Mouse (Mus musculus) midbrain, embryonic 15.5 days (tissue): Measurements from ENCODE around the gene Tdrkh. TPM values are rescaled to one million over a fixed set of nuclear protein-coding genes. Genes with fewer than 3 reads are reported as not detected.

Source experiments
- ATAC-seq: fragments of 200-750 bp; cut with Nextera tagmentation; replicated peaks from 2 replicates; pipeline ENCODE4 v1.8.0; 2017; ENCODE audit warnings: moderate TSS enrichment
- H3K27ac ChIP-seq: fragments of 300-500 bp; sonication (generic); 2 replicates; pipeline ENCODE4 v1.5.1; 2015; ENCODE audit warnings: mild to moderate bottlenecking, inconsistent platforms
- H3K27me3 ChIP-seq: fragments of 300-500 bp; sonication (generic); replicated peaks from 2 replicates; pipeline ENCODE4 v1.6.1; 2015; ENCODE audit warnings: inconsistent platforms
- H3K36me3 ChIP-seq: fragments of 300-500 bp; sonication (generic); replicated peaks from 2 replicates; pipeline ENCODE4 v1.6.1; 2015; ENCODE audit warnings: inconsistent platforms
- H3K4me1 ChIP-seq: fragments of 300-500 bp; sonication (generic); 2 replicates; pipeline ENCODE4 v1.6.1; 2015; ENCODE audit warnings: inconsistent platforms
- H3K4me2 ChIP-seq: fragments of 300-500 bp; sonication (generic); 2 replicates; pipeline ENCODE4 v1.6.1; 2015; ENCODE audit warnings: inconsistent platforms, mild to moderate bottlenecking, moderate library complexity
- H3K4me3 ChIP-seq: fragments of 300-500 bp; sonication (generic); 2 replicates; pipeline ENCODE4 v1.5.1; 2015; ENCODE audit warnings: mild to moderate bottlenecking, inconsistent platforms
- H3K9ac ChIP-seq: fragments of 300-500 bp; sonication (generic); 2 replicates; pipeline ENCODE4 v1.6.1; 2015; ENCODE audit warnings: mild to moderate bottlenecking, inconsistent platforms
- H3K9me3 ChIP-seq: fragments of 300-500 bp; sonication (generic); 2 replicates; pipeline ENCODE4 v1.6.1; 2016; ENCODE audit warnings: inconsistent platforms
- WGBS: fragments of 180-500 bp; shearing (Covaris S2); methylation state at CpG from one replicate; pipeline ENCODE4 v1.1.7; 2015; ENCODE audit warnings: mixed read lengths; 5-methylcytosine and 5-hydroxymethylcytosine counted together
- polyA plus RNA-seq: library from polyadenylated mRNA; unstranded; fragments of >200 nt; fragmentation: Nextera tagmentation; extraction: Ambion mirVana; gene quantifications from 2 replicates; pipeline ENCODE4 v1.2.1, GENCODE M21; 2015

The Tdrkh gene
- polyA plus RNA-seq, 1 experiment from 2014 or later: 53.2 TPM

DNA sequence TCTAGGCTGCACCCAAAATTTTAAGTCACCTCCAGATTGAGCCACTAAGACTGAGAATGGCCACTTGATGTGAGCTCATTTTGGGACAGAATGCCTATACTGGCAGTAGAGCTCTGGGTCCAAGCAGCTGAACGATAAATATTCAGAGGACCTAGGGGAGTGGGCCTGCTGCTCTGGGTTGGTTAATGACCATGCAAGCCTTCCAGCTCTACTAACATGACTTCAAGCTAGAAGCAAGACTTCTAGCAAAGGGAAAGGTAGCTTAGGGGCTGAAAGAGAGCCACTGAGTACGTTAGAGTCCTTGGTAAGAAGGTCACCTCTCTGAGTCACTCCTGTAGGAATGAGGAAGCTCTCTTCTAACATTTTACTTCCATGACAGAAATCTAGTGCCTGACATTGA lies 20.9 kb upstream of the Tdrkh start:
- H3K4me1 ChIP-seq: no peaks in the 10 kb centered on the region
- ATAC-seq: no peak
- H3K27me3 ChIP-seq: no peaks in the 10 kb centered on the region
- no peak overlapping the region for H3K4me2 ChIP-seq
- no peak overlapping the region for H3K27ac ChIP-seq
- WGBS: 86% methylated on average over 2 of the region's 2 CpGs
- no peaks in the 10 kb centered on the region for H3K9me3 ChIP-seq
- H3K36me3 ChIP-seq: no peaks in the 10 kb centered on the region
- H3K4me3 ChIP-seq: no peak overlapping the region
- no peak overlapping the region for H3K9ac ChIP-seq

DNA sequence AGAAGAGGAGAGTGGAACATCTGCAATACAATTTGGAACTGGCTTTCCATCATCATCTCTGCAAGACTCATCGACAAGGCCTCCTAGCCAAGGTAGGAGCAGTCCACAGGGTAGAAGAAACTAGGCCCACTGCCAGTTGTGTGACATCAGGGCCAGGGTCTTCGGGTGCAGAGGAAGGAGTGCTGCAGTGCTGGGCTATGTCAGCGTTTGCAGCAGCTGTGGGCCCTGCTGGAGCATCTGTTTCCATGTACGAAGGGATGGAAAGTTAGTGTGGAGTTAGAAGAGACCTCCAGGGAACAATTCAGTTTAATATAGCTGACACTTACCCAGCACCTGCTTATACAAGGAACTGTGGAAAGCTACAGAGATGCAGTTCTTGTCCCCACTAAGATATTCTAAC lies 20.0 kb upstream of the Tdrkh start:
- Histone ChIP-seq H3K27ac (no peak overlapping the region), H3K9ac (no peak overlapping the region), H3K27me3 (peaks cover 4% of the 10 kb centered on the region; the same call in 1 of the 2 replicates), H3K9me3 (no peaks in the 10 kb centered on the region), H3K4me2 (no peak overlapping the region), H3K36me3 (no peaks in the 10 kb centered on the region), H3K4me3 (no peak overlapping the region), H3K4me1 (no peaks in the 10 kb centered on the region)
- no peak for ATAC-seq
- 74% methylated on average over 4 of the region's 4 CpGs for WGBS

DNA sequence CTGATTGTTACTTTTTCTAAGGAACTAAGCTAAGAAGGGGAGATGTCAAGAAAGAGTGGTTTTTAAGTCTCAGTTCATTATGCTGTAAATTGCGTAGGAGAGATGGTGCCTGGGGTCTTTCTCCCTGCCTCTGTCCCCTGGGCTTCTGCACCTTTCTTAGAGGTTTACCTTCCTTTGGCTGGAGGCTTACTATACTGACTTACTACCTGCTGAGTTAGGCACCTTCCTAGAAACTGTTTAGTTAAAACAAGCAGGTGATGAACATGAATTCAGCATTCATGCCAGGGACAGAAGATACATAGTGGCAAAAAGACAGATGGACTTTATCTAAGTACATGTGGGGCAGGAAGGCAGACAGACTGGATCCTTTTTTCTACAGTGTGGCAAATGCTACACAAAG lies 16.7 kb upstream of the Tdrkh start:
- Histone ChIP-seq H3K36me3 (no peaks in the 10 kb centered on the region), H3K9me3 (no peaks in the 10 kb centered on the region), H3K27ac (no peak overlapping the region), H3K9ac (no peak overlapping the region), H3K4me3 (no peak overlapping the region), H3K4me2 (no peak overlapping the region), H3K4me1 (peaks cover 16% of the 10 kb centered on the region), H3K27me3 (peaks cover 8% of the 10 kb centered on the region; the same call in 1 of the 2 replicates)
- 84% methylated on average over 1 of the region's 1 CpGs for WGBS
- ATAC-seq: no peak

DNA sequence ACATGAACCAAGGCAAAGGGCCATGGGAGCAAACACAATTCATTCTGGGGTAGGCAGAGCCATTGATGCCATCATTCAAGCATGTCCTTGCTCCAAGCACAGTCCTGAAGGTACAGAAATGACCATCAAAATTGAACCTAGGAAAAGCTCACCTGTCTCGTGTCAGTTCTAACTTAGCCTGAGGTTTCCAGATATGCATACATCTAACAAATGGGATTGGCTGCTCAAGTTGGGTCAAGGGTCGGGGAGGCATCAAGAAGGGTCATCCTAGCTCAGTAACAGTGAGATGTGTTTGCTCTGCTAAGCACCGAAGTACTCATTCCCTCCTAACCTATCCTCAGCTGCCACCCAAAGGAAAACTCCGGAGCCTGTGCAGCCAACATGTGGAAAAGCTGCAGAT lies 16.2 kb upstream of the Tdrkh start:
- no peaks in the 10 kb centered on the region for H3K9me3 ChIP-seq
- 92% methylated on average over 4 of the region's 4 CpGs for WGBS
- peaks cover 16% of the 10 kb centered on the region for H3K4me1 ChIP-seq
- H3K4me2 ChIP-seq: no peak overlapping the region
- no peak overlapping the region for H3K4me3 ChIP-seq
- no peaks in the 10 kb centered on the region for H3K36me3 ChIP-seq
- H3K27ac ChIP-seq: no peak overlapping the region
- ATAC-seq: no peak
- H3K27me3 ChIP-seq: peaks cover 8% of the 10 kb centered on the region; the same call in 1 of the 2 replicates
- H3K9ac ChIP-seq: no peak overlapping the region

DNA sequence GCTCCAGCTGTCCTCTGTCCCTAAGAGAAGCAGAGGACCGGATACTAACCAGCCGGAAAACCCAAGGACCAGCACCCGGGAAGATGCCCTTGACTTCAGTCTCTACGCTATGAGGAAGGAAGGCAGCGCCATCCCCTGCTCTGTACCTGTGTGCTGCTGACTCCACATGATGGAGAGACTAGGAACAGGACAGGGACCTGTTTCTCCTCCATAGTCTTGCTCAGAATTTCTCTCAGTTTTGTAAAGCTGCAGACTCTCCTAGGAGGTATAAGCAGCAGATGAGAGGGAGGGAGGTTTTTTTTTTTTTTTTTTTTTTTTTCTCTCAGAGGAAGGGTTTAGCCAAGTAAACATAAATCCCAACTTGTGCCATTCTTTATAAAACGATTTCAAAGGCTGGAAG lies 14.9 kb upstream of the Tdrkh start, which contains the start of gene Lingo4:
TSS of gene Lingo4 (plus strand) at position 301 of the 400 bp plus-strand sequence.
- Histone ChIP-seq H3K4me3 (peak within 1 kb of the TSS; percentile 41), H3K4me1 (peaks cover 16% of the 10 kb centered on the region), H3K4me2 (peak within 1 kb of the TSS; percentile 72), H3K27me3 (peaks cover 12% of the 10 kb centered on the region; the same call in 1 of the 2 replicates), H3K27ac (peak within 1 kb of the TSS; percentile 44; the same call in 1 of the 2 replicates), H3K9ac (peak within 1 kb of the TSS; percentile 52; the same call in 1 of the 2 replicates), H3K9me3 (no peaks in the 10 kb centered on the region), H3K36me3 (no peaks in the 10 kb centered on the region)
- ATAC-seq: no peak
- WGBS: 71% methylated on average over 6 of the region's 6 CpGs

DNA sequence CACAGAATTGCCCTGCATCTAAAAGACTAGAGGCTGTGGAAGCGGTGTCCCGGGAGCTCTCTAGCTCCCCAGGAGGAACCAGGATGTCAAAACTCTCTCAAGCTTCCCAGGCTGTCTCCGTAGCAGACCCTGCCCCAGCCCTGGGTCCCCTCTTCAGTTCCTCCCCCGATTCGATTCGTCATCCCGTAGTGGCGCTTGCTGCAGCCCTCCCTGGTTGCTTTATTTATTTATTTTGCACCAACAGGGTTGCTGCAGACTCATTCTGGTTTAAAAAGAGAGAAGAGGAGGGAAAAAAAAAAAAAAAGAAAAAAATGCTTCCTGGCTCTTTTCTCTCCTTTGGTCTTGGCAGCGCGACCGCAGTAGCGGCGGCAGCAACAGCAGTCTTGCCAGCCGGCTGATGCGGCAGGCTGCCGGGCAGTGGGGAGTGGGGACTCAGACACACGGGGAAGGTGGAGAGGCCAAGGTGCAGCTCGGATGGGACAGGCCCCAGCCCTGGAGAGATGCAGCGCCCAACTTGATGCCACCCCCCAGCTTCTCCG lies 14.1 kb upstream of the Tdrkh start:
- Histone ChIP-seq H3K4me1 (peaks cover 16% of the 10 kb centered on the region), H3K4me2 (peak overlapping the region; percentile 72), H3K27ac (peak overlapping the region; percentile 44; the same call in 1 of the 2 replicates), H3K9me3 (no peaks in the 10 kb centered on the region), H3K27me3 (peaks cover 12% of the 10 kb centered on the region; the same call in 1 of the 2 replicates), H3K4me3 (peak overlapping the region; percentile 41), H3K36me3 (no peaks in the 10 kb centered on the region), H3K9ac (peak overlapping the region; percentile 52; the same call in 1 of the 2 replicates)
- WGBS: 1% methylated on average over 20 of the region's 20 CpGs
- peak; percentile 82 for ATAC-seq

DNA sequence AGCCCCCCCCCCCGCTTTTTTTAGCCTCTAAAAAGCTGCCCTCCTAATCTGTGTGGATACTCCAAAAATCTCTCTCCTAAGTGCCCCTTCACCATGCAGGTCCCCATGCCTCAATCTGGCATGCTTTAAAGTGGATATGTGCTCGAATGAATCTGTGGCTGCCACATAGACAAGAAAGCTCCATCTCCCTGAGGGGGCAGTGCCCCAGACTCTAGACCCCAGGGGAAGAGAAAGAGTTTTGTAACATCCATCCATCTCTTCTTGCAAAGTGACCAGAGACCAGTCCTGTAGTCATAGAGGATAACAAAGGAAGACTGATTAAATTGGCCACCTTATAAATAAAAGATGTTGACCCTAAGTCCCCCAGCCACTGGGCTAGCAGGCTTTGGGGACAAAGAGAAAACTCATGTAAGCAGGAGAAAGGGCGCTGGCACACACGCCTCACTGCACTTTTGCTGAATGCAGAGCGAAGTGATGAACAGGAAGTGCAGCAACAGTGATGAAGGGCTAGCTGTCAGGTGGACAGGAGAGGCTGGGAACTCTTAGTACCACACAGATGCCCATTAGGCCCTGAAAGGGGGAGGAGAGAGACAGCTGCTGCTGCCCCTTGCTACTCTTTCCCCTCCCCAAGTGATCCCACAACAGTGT lies 13.3 kb upstream of the Tdrkh start:
- Histone ChIP-seq H3K4me1 (peaks cover 21% of the 10 kb centered on the region), H3K27me3 (peaks cover 12% of the 10 kb centered on the region; the same call in 1 of the 2 replicates), H3K4me3 (peak overlapping the region; percentile 41; the same call in 1 of the 2 replicates), H3K9me3 (no peaks in the 10 kb centered on the region), H3K4me2 (peak overlapping the region; percentile 72), H3K27ac (no peak overlapping the region), H3K9ac (no peak overlapping the region), H3K36me3 (no peaks in the 10 kb centered on the region)
- peak; percentile 3; the same call in 1 of the 2 replicates for ATAC-seq
- 17% methylated on average over 5 of the region's 5 CpGs for WGBS

DNA sequence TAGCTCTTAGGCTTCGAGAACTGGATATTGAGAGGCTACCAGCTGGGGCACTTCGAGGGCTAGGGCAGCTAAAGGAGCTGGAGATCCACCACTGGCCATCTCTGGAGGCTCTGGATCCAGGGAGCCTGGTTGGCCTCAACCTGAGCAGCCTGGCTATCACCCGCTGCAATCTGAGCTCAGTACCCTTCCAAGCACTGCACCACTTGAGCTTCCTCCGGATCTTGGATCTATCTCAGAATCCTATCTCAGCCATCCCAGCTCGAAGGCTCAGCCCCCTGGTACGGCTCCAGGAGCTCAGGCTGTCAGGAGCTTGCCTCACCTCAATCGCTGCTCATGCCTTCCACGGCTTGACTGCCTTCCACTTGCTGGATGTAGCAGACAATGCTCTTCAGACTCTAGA lies 10.6 kb upstream of the Tdrkh start:
- no peak overlapping the region for H3K4me2 ChIP-seq
- ATAC-seq: no peak

DNA sequence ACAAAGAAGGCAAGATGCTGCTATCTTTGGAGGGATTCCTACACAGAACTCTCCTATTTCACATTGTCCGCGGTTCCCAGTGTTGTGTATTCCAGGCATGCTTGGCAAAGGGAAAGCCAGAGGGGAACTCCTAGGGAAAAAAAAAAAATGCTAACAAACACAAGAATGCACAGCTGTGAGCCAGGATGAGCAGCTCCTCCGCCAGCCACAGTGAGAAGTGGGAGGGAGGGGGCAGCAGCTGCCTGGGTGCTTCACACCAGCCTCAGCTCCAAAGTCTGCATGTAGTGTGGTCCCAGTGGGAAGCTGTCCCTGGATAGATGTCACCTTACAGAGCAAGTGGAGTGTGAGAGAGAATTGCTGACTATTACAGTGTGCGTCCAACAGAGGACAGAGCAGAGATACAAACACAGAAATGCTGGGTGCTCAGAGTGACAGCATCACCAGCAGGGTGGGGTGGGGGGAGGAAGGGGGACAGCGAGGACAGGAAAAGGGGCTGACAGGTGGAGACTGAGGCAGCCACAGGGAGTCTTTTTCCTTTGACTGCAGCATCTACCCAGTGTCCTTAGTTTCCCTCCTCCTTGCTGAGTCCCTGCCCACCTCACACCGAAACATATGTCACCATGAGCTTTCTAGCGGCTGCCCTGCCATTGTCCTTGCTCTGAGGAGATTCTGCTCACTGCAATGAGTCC lies 8.6 kb upstream of the Tdrkh start:
- Histone ChIP-seq H3K27ac (no peak overlapping the region), H3K27me3 (peaks cover 8% of the 10 kb centered on the region; the same call in 1 of the 2 replicates), H3K4me3 (no peak overlapping the region), H3K36me3 (no peaks in the 10 kb centered on the region), H3K9ac (no peak overlapping the region), H3K4me1 (peaks cover 12% of the 10 kb centered on the region; the same call in 1 of the 2 replicates), H3K4me2 (no peak overlapping the region), H3K9me3 (no peaks in the 10 kb centered on the region)
- WGBS: 28% methylated on average over 7 of the region's 7 CpGs
- peak; percentile 53 for ATAC-seq

More for the DNA sequence above, 10.6 kb upstream of the Tdrkh start:
- no peaks in the 10 kb centered on the region for H3K36me3 ChIP-seq
- H3K27me3 ChIP-seq: peaks cover 10% of the 10 kb centered on the region; the same call in 1 of the 2 replicates
- peaks cover 22% of the 10 kb centered on the region for H3K4me1 ChIP-seq
- H3K9me3 ChIP-seq: no peaks in the 10 kb centered on the region
- H3K4me3 ChIP-seq: no peak overlapping the region
- no peak overlapping the region for H3K9ac ChIP-seq
- 76% methylated on average over 8 of the region's 8 CpGs for WGBS
- H3K27ac ChIP-seq: no peak overlapping the region

DNA sequence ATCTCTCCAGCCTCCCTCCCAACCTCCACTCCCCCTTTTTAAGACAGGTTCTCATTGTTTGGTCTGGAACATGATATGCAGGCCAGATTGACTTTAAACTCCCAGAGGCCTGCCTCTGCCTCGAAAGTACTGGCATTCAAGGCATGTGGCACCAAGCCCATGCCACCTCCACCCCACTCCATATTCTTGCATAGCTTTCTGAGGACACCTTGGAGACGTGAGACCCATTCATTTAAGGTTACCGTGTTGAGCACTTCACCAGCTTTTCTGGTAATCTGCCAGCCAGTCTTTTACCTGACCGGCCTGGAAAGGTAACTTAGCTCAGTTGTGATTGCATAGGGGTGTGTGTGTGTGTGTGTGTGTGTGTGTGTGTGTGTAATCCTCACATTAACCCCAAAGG lies 7.5 kb upstream of the Tdrkh start:
- Histone ChIP-seq H3K36me3 (no peaks in the 10 kb centered on the region), H3K9ac (no peak overlapping the region), H3K27ac (no peak overlapping the region), H3K9me3 (no peaks in the 10 kb centered on the region), H3K4me2 (no peak overlapping the region), H3K4me1 (peaks cover 6% of the 10 kb centered on the region; the same call in 1 of the 2 replicates), H3K27me3 (0 out of 2 replicates have a peak, but pooled peaks cover 5% of the 10 kb centered on the region), H3K4me3 (no peak overlapping the region)
- WGBS: 67% methylated on average over 4 of the region's 4 CpGs
- no peak for ATAC-seq

DNA sequence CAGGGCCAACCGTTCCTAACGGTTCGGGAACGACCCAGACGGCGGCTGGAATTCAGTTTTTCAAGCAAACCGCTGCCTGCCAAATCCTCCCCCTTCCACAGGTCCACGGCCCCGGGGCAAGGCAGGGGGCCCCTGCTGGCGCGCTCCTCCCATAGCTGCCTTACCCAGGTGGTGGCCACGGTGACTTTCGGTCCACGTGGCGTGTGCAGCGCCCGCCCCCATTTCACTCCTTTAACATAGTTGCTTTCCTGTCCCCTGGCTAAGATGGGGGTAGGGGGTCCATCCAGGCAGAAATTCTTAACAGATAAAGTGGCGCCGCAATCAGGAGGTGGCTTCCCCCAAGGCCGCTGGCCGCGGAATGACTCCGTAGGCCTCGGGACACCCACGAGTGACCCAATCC lies 543 bp upstream of the Tdrkh start:
- H3K9ac ChIP-seq: peak overlapping the region; percentile 74
- peak overlapping the region; percentile 85 for H3K27ac ChIP-seq
- H3K27me3 ChIP-seq: no peaks in the 10 kb centered on the region
- peak; percentile 72; the same call in 1 of the 2 replicates for ATAC-seq
- peak overlapping the region; percentile 56 for H3K4me3 ChIP-seq
- WGBS: 3% methylated on average over 25 of the region's 25 CpGs
- no peaks in the 10 kb centered on the region for H3K36me3 ChIP-seq
- no peaks in the 10 kb centered on the region for H3K9me3 ChIP-seq
- H3K4me2 ChIP-seq: peak overlapping the region; percentile 97
- H3K4me1 ChIP-seq: peaks cover 16% of the 10 kb centered on the region

DNA sequence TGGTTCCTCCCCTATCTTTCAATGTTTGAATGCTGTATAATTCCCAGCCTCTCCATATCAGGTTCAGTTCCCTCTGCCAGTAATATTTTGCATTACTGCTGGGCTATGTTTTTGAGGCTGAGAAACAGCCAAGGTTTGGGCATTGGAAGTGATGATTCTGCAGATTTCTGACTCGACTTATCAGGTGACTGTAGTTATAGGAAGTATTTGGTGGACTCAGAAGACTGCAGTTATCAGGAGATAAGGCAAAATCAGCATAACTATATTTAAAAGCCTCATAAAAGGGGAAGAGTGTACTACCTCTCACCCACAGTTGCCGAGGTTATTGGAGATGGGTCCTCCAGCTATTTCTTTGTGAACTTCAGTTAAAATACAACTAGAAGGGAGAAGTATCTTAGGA lies 17.9 kb downstream of the Tdrkh start:
- no peaks in the 10 kb centered on the region for H3K4me1 ChIP-seq
- H3K9ac ChIP-seq: no peak overlapping the region
- H3K4me3 ChIP-seq: no peak overlapping the region
- WGBS: 83% methylated on average over 2 of the region's 2 CpGs
- no peak overlapping the region for H3K27ac ChIP-seq
- no peaks in the 10 kb centered on the region for H3K9me3 ChIP-seq
- peaks cover 17% of the 10 kb centered on the region; the same call in 1 of the 2 replicates for H3K36me3 ChIP-seq
- no peaks in the 10 kb centered on the region for H3K27me3 ChIP-seq
- ATAC-seq: no peak
- no peak overlapping the region for H3K4me2 ChIP-seq
